Comparison of ENCODE assay signal across 8 mouse cellular contexts in the genomic region with DNA sequence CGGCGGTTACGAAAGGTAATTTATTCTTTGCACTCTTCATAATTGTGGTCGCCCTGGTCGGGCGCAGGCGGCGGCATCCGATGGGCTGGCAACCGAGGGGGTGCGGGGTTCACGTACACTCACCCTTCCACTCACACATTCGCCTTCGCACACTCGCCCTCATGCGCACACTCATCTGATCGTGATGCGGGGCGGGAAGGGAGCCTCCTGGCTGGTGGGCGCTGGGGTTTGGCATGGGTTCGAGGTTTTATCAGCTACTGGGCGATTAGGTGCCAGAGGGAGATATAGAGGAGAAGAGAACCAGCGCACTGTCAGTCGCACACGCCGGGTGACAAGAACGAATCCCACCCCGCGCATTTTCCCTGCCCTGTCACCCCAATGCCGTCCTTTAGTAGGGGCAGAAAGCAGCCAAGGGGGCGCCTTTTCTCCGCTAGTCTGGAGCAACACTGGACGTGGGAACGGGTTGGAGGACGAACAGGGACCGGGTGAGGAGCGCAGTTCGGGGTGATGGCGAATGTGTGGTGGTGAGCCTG. TPM values are rescaled to one million over a fixed set of nuclear protein-coding genes. Genes with fewer than 3 reads are reported as not detected.
DNase-seq lines count a peak whose midpoint lies in the region; ATAC-seq and TF ChIP-seq lines count a peak whose summit lies in the region.

No protein-coding gene starts in this region.

- H3K36me3 ChIP-seq in embryonic facial prominence, embryonic 11.5 days (replicated peaks; ENCODE audit: control insufficient read depth, insufficient read depth, low read depth, low read length), result no peaks in the 10 kb centered on the region
- H3K36me3 ChIP-seq in heart, embryonic 11.5 days (ENCODE audit: control insufficient read depth, insufficient read depth, low read length), result no peaks in the 10 kb centered on the region
- H3K36me3 ChIP-seq in liver, embryonic 14.5 days (replicated peaks; ENCODE audit: control insufficient read depth, insufficient read depth, low read depth), result no peaks in the 10 kb centered on the region
- no peaks in the 10 kb centered on the region for H3K36me3 ChIP-seq in neural tube, embryonic 11.5 days (ENCODE audit: control insufficient read depth, insufficient read depth, low read length)

- TF ChIP-seq EP300 in liver, embryonic 14.5 days (IDR thresholded peaks at IDR 0.05; ENCODE audit: low read depth), result no peak

- H3K9ac ChIP-seq in embryonic facial prominence, embryonic 11.5 days (replicated peaks; ENCODE audit: low read length), result peak overlapping the region; percentile 84
- peak overlapping the region; percentile 79 for H3K9ac ChIP-seq in heart, embryonic 11.5 days (ENCODE audit: low read depth, low read length)
- H3K9ac ChIP-seq in liver, embryonic 14.5 days (replicated peaks), result no peak overlapping the region
- H3K9ac ChIP-seq in neural tube, embryonic 11.5 days (ENCODE audit: low read length), result peak overlapping the region; percentile 90

- no peaks in the 10 kb centered on the region for H3K9me3 ChIP-seq in embryonic facial prominence, embryonic 11.5 days (replicated peaks; ENCODE audit: control insufficient read depth, low read length)
- H3K9me3 ChIP-seq in heart, embryonic 11.5 days (replicated peaks; ENCODE audit: control insufficient read depth, low read length), result no peaks in the 10 kb centered on the region
- H3K9me3 ChIP-seq in liver, embryonic 14.5 days (ENCODE audit: control insufficient read depth, low read length), result no peaks in the 10 kb centered on the region
- H3K9me3 ChIP-seq in neural tube, embryonic 11.5 days (ENCODE audit: control insufficient read depth, low read length), result no peaks in the 10 kb centered on the region

- no peaks in the 10 kb centered on the region; the same call in 1 of the 2 replicates for H3K27me3 ChIP-seq in embryonic facial prominence, embryonic 11.5 days (ENCODE audit: control insufficient read depth, insufficient read depth, low read length)
- H3K27me3 ChIP-seq in heart, embryonic 11.5 days (ENCODE audit: control insufficient read depth, insufficient read depth, low read length), result peaks cover 5% of the 10 kb centered on the region; the same call in 1 of the 2 replicates
- H3K27me3 ChIP-seq in liver, embryonic 14.5 days (ENCODE audit: control insufficient read depth, insufficient read depth, low read length), result peaks cover 40% of the 10 kb centered on the region
- H3K27me3 ChIP-seq in neural tube, embryonic 11.5 days (ENCODE audit: control insufficient read depth, insufficient read depth, low read length), result no peaks in the 10 kb centered on the region

- no peak overlapping the region for H3K27ac ChIP-seq in embryonic facial prominence, embryonic 11.5 days (replicated peaks; ENCODE audit: low read depth, low read length)
- no peak overlapping the region for H3K27ac ChIP-seq in heart, embryonic 11.5 days (ENCODE audit: low read depth, low read length)
- H3K27ac ChIP-seq in liver, embryonic 14.5 days, result no peak overlapping the region
- peak overlapping the region; percentile 96; the same call in 1 of the 2 replicates for H3K27ac ChIP-seq in neural tube, embryonic 11.5 days (ENCODE audit: low read depth, low read length)

- peak overlapping the region; percentile 94 for H3K4me2 ChIP-seq in embryonic facial prominence, embryonic 11.5 days (ENCODE audit: low read depth, low read length)
- H3K4me2 ChIP-seq in heart, embryonic 11.5 days, result peak overlapping the region; percentile 92
- H3K4me2 ChIP-seq in liver, embryonic 14.5 days (ENCODE audit: low read depth), result peak overlapping the region; percentile 56
- peak overlapping the region; percentile 70 for H3K4me2 ChIP-seq in neural tube, embryonic 11.5 days (ENCODE audit: low read depth)

- WGBS in embryonic facial prominence, embryonic 11.5 days, result under 1% methylated on average over 39 of the region's 39 CpGs
- under 1% methylated on average over 39 of the region's 39 CpGs for WGBS in heart, embryonic 11.5 days (ENCODE audit: insufficient replicate concordance)
- 1% methylated on average over 39 of the region's 39 CpGs for WGBS in liver, embryonic 14.5 days (ENCODE audit: insufficient replicate concordance)
- WGBS in neural tube, embryonic 11.5 days, result under 1% methylated on average over 39 of the region's 39 CpGs

- ATAC-seq in embryonic facial prominence, embryonic 11.5 days (replicated peaks; ENCODE audit: insufficient number of reproducible peaks, low FRiP score, low TSS enrichment, low read depth), result no peak
- ATAC-seq in heart, embryonic 11.5 days (replicated peaks; ENCODE audit: insufficient number of reproducible peaks, low FRiP score, low TSS enrichment), result no peak
- no peak for ATAC-seq in liver, embryonic 14.5 days (ENCODE audit: insufficient read depth)
- no peak for ATAC-seq in neural tube, embryonic 11.5 days (ENCODE audit: insufficient read depth, low FRiP score, low TSS enrichment)
- no peak for ATAC-seq in erythroid progenitor cell, adult 5-6 weeks (replicated peaks; ENCODE audit: low FRiP score, poor library complexity, severe bottlenecking)

- DNase-seq in gastrocnemius, postnatal 10 days, result peak; percentile 26
- DNase-seq in gastrocnemius, adult 8-10 months (ENCODE audit: low spot score in 2 of 2), result no peak
- peak; percentile 48 for DNase-seq in embryonic facial prominence, embryonic 11.5 days (ENCODE audit: low spot score)
- peak; percentile 12 for DNase-seq in kidney, postnatal 14 days
- no peak for DNase-seq in liver, embryonic 14.5 days (ENCODE audit: low read depth in 3 of 3, low spot score in 3 of 3)
- DNase-seq in neural tube, embryonic 11.5 days (ENCODE audit: low spot score), result peak; percentile 57

- TF ChIP-seq CTCF in liver, embryonic 14.5 days (IDR thresholded peaks at IDR 0.05; ENCODE audit: low read depth), result no peak

- H3K4me1 ChIP-seq in embryonic facial prominence, embryonic 11.5 days (ENCODE audit: control insufficient read depth, insufficient read depth, low read length), result no peaks in the 10 kb centered on the region
- H3K4me1 ChIP-seq in heart, embryonic 11.5 days (ENCODE audit: control insufficient read depth, insufficient read depth, low read length), result peaks cover 12% of the 10 kb centered on the region
- no peaks in the 10 kb centered on the region for H3K4me1 ChIP-seq in liver, embryonic 14.5 days (replicated peaks; ENCODE audit: control insufficient read depth in 2 of 2, insufficient read depth in 2 of 2, low read length in 1 of 2)
- H3K4me1 ChIP-seq in neural tube, embryonic 11.5 days (ENCODE audit: control insufficient read depth, insufficient read depth, low read length), result peaks cover 16% of the 10 kb centered on the region

- peak overlapping the region; percentile 69 for H3K4me3 ChIP-seq in embryonic facial prominence, embryonic 11.5 days (ENCODE audit: low read depth, low read length)
- H3K4me3 ChIP-seq in heart, embryonic 11.5 days (ENCODE audit: low read depth, low read length), result peak overlapping the region; percentile 73
- peak overlapping the region; percentile 25 to 50 for H3K4me3 ChIP-seq in liver, embryonic 14.5 days (ENCODE audit: insufficient read depth in 1 of 2, low read depth in 2 of 2, low read length in 2 of 2)
- H3K4me3 ChIP-seq in neural tube, embryonic 11.5 days (ENCODE audit: low read depth, low read length), result peak overlapping the region; percentile 71

RNA-seq across cellular contexts. Expression of a gene that starts 1.5 kb away (rescaled TPM):
- total RNA-seq in gastrocnemius, postnatal 10 days (2021), result 1 to 10 TPM; 7.3 to 9.7 TPM
- under 1 TPM; 0.35 to 0.58 (median 0.44) TPM for total RNA-seq in gastrocnemius, adult 8-10 months (2022)
- 18.8 and 21.1 TPM in 2 replicates for polyA plus RNA-seq in embryonic facial prominence, embryonic 11.5 days (2014; fragmentation: Nextera tagmentation; extraction: Ambion mirVana)
- polyA plus RNA-seq in heart, embryonic 11.5 days (2014; fragmentation: Nextera tagmentation; extraction: Ambion mirVana), result 9.5 and 9.9 TPM in 2 replicates
- polyA plus RNA-seq in liver, embryonic 14.5 days (2012; rRNA removed), result 0.50 and 0.61 TPM in 2 replicates
- polyA plus RNA-seq in liver, embryonic 14.5 days (2014; fragmentation: Nextera tagmentation; extraction: Ambion mirVana), result 0.63 and 0.85 TPM in 2 replicates
- 25.0 and 25.1 TPM in 2 replicates for polyA plus RNA-seq in neural tube, embryonic 11.5 days (2014; fragmentation: Nextera tagmentation; extraction: Ambion mirVana)
- total RNA-seq in erythroid progenitor cell, adult 5-6 weeks (2015; ENCODE audit: low replicate concordance), result not detected in 2 replicates
- total RNA-seq in erythroid progenitor cell, adult 5-6 weeks (2017; ENCODE audit: low replicate concordance), result not detected in 2 replicates

Comparison
In these comparisons a context has a peak if more than half of its experiments do, and no peak if none do; other contexts are left out.
1. DNase-seq: peak in gastrocnemius, postnatal 10 days (single experiment), embryonic facial prominence, embryonic 11.5 days (single experiment), kidney, postnatal 14 days (single experiment) and neural tube, embryonic 11.5 days (single experiment); none in gastrocnemius, adult 8-10 months (0 of 2) and liver, embryonic 14.5 days (0 of 3).
2. Peak in every context shown above with its lines, with median percentiles within 50 percentile points of each other: H3K4me2 ChIP-seq and H3K4me3 ChIP-seq.